Mouse (Mus musculus): ENCODE measurements around the gene Kap.

DNA sequence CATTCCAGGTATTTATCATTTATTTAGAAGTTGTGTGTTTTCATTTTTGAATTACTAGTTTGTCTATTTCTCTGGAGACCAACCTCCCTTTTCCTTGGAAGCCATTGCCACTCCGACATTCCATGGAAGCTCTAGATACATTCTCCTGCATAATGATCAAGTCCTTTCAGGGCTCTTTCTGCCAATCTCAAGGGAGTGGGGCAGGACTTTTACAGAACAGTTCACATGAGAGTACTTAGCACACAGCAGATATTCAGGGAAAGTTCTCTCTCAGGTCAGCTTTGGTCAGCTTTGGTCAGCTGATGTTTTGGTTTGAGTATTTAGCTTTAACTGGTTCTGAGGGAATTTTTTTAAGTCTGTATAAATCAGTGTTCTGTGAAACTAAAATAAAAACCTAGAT lies 14.8 kb upstream of the Kap start:
- TF ChIP-seq CTCF (IDR thresholded peaks at IDR 0.05; ENCODE audit: control insufficient read depth, insufficient read depth, low read length) = no peak
- no peak for TF ChIP-seq POLR2A (IDR thresholded peaks at IDR 0.05; ENCODE audit: borderline replicate concordance, control insufficient read depth, low read depth, low read length)

All from bone marrow, adult 2 months (tissue).